Mouse (Mus musculus) liver, embryonic 11.5 days (tissue): Measurements from ENCODE around the gene Mei1. TPM values are rescaled to one million over a fixed set of nuclear protein-coding genes. Genes with fewer than 3 reads are reported as not detected.

Experiments
- ATAC-seq: fragments of 200-750 bp; cut with Nextera tagmentation; replicated peaks from 2 replicates; pipeline ENCODE4 v1.8.0; 2017; ENCODE audit warnings: moderate number of reproducible peaks, mild to moderate bottlenecking, moderate TSS enrichment, moderate library complexity; ENCODE audit not compliant: low FRiP score
- DNase-seq: peaks from one replicate; pipeline ENCODE4 v3.0.0-alpha.2; 2017; ENCODE audit warnings: low spot score
- H3K27ac ChIP-seq: fragments of 300-500 bp; sonication (generic); 2 replicates; pipeline ENCODE4 v1.5.1; 2014; ENCODE audit warnings: mild to moderate bottlenecking, low read depth, low read length, control low read depth
- H3K27me3 ChIP-seq: fragments of 300-500 bp; sonication (generic); replicated peaks from 2 replicates; pipeline ENCODE4 v1.6.1; 2014; ENCODE audit warnings: low read length, mixed read lengths; ENCODE audit not compliant: control insufficient read depth, insufficient read depth
- H3K36me3 ChIP-seq: fragments of 300-500 bp; sonication (generic); 2 replicates; pipeline ENCODE4 v1.6.1; 2014; ENCODE audit warnings: mild to moderate bottlenecking, low read length, moderate library complexity, mixed read lengths; ENCODE audit not compliant: control insufficient read depth, insufficient read depth
- H3K4me1 ChIP-seq: fragments of 300-500 bp; sonication (generic); replicated peaks from 2 replicates; pipeline ENCODE4 v1.6.1; 2014; ENCODE audit warnings: low read length, mixed read lengths; ENCODE audit not compliant: control insufficient read depth, insufficient read depth
- H3K4me2 ChIP-seq: fragments of 300-500 bp; sonication (generic); 2 replicates; pipeline ENCODE4 v1.6.1; 2014; ENCODE audit warnings: mild to moderate bottlenecking, control low read depth, moderate library complexity
- H3K4me3 ChIP-seq: fragments of 300-500 bp; sonication (generic); 2 replicates; pipeline ENCODE4 v1.5.1; 2014; ENCODE audit warnings: low read depth, low read length, control low read depth
- H3K9ac ChIP-seq: fragments of 300-500 bp; sonication (generic); 2 replicates; pipeline ENCODE4 v1.6.1; 2014; ENCODE audit warnings: low read depth, low read length, control low read depth
- H3K9me3 ChIP-seq: fragments of 300-500 bp; sonication (generic); 2 replicates; pipeline ENCODE4 v1.6.1; 2016; ENCODE audit warnings: low read length, inconsistent platforms, mixed read lengths; ENCODE audit not compliant: control insufficient read depth
- WGBS: fragments of 180-500 bp; shearing (Covaris S2); extraction: QIAGEN DNeasy Blood & Tissue Kit; methylation state at CpG from one replicate; pipeline ENCODE4 v1.1.7; 2014; 5-methylcytosine and 5-hydroxymethylcytosine counted together
- polyA plus RNA-seq: library from polyadenylated mRNA; unstranded; fragments of >200 nt; fragmentation: Nextera tagmentation; extraction: Ambion mirVana; gene quantifications from 2 replicates; pipeline ENCODE4 v1.2.1, GENCODE M21; 2014

The Mei1 gene
- polyA plus RNA-seq, 1 experiment from 2014 or later: not detected

DNA sequence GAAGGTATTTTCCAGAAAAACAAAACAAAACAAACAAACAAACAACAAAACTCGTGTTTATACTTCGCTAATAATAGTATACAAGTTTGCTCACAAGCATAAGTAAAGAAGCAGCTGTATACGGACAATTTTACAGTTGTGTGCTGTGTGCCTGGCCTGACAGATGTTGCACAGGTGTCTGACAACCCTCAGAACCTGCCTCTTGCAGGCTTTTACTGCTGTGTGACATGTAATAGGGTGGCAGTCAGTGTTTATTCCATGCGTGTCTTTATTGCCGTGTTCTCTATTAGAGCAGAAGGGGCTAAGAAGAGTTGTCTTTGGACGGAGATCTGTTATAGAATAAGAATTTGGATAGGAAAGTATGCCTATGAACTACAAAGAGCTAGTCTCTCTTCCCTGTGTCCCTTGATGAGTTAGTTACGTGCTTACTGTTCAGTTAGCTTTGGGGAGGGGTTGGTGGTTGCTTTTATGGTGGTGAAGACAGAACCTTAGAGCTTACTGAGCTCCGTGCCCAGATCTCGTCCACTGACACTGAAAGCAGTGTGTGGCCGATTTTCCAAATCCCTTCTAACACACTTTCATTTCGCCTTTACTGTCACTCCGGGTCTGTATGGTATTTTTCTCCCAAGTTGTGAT, 92.3 kb downstream of the Mei1 start:
- Histone ChIP-seq H3K4me3 (no peak overlapping the region), H3K36me3 (no peaks in the 10 kb centered on the region), H3K27me3 (no peaks in the 10 kb centered on the region), H3K4me2 (no peak overlapping the region), H3K9me3 (no peaks in the 10 kb centered on the region), H3K27ac (0 out of 2 replicates have a peak overlapping the region, but pooled peaks have one; percentile 30), H3K4me1 (peaks cover 73% of the 10 kb centered on the region), H3K9ac (no peak overlapping the region)
- ATAC-seq (no peak), DNase-seq (no peak)
- 88% methylated on average over 12 of the region's 12 CpGs for WGBS

DNA sequence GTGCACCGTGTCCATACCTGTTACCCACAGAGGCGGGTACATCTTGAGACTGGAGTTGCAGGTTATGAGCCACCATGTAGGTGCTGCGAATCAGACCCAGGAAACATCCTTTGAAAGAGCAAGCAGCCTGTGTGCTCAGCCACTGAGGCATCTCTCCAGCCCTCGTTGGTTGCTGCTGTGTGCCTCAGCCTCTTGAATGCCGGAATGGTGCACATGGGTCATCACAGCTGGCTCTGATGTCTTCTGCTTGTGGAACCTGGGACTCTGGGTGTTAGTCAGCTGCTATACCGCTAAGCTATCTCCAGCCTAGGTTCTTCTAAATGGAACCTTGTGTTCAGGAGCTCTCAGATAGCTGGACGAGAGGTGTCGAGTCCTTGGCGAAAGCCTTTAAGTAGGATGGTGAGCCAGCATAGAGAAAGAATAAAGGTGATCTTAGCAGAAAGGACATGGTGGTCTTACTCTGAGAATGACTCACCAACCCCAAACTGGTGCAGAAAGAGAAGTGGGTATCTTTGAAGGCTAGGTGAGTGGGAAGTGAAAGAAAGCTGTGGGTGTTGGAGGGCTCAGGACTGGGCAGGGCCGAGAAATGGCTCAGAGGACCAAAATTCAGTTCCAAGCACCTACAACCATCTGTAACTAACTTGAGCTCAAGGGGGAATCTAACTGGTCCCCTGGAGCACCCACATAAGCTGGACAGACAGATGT, 93.7 kb downstream of the Mei1 start:
- Histone ChIP-seq H3K27ac (peak overlapping the region; percentile 94), H3K27me3 (no peaks in the 10 kb centered on the region), H3K9me3 (no peaks in the 10 kb centered on the region), H3K4me3 (no peak overlapping the region), H3K9ac (peak overlapping the region; percentile 18), H3K4me1 (peaks cover 75% of the 10 kb centered on the region), H3K4me2 (peak overlapping the region; percentile 44), H3K36me3 (no peaks in the 10 kb centered on the region)
- DNase-seq: no peak
- no peak for ATAC-seq
- WGBS: 82% methylated on average over 10 of the region's 10 CpGs

DNA sequence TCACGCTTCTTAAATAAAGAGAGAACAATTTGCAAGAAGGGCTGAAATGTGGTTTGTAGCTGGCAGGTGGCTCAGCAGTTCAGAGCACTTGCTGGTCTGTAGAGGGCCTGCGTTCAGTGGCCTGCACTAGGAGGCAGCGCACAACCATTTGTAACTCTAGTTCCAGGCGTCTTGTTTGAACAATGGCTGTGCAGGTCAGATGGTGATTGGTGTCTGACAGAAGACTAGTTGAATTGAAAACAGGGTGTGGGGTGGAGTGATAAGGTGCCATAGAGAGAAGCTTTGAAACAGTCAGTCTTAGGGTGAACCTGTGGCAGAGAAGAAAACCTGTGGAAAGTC, 94.2 kb downstream of the Mei1 start:
- Histone ChIP-seq H3K36me3 (no peaks in the 10 kb centered on the region), H3K27ac (peak overlapping the region; percentile 94), H3K9me3 (no peaks in the 10 kb centered on the region), H3K27me3 (no peaks in the 10 kb centered on the region), H3K4me3 (no peak overlapping the region), H3K4me1 (peaks cover 70% of the 10 kb centered on the region), H3K9ac (peak overlapping the region; percentile 18), H3K4me2 (peak overlapping the region; percentile 44)
- peak; percentile 77 for ATAC-seq
- DNase-seq: no peak
- 37% methylated on average over 4 of the region's 4 CpGs for WGBS

DNA sequence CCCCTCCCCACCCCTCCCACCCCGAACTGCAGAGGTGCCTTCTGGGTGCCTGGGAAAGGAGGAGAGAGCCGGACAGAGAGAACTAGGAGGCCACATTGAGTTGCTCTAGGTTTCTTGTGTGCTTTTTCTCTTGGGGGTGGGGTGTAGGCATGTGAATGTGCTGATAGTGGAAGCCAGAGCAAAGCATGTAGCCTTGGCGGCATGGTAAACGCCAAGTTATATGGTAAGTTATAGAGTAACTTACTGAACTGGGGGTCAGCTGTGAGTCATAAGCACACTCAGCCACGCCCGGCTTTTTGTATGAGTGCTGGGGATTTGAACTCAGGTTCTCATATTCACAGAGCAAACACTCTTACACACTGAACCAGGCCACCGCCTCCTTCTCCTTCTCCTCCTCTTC, 94.7 kb downstream of the Mei1 start:
- H3K9me3 ChIP-seq: no peaks in the 10 kb centered on the region
- peaks cover 69% of the 10 kb centered on the region for H3K4me1 ChIP-seq
- no peak overlapping the region for H3K4me3 ChIP-seq
- peak overlapping the region; percentile 18 for H3K9ac ChIP-seq
- peak overlapping the region; percentile 94 for H3K27ac ChIP-seq
- DNase-seq (no peak), ATAC-seq (peak; percentile 80)
- 35% methylated on average over 7 of the region's 7 CpGs for WGBS
- H3K4me2 ChIP-seq: peak overlapping the region; percentile 44
- no peaks in the 10 kb centered on the region for H3K27me3 ChIP-seq
- no peaks in the 10 kb centered on the region for H3K36me3 ChIP-seq

DNA sequence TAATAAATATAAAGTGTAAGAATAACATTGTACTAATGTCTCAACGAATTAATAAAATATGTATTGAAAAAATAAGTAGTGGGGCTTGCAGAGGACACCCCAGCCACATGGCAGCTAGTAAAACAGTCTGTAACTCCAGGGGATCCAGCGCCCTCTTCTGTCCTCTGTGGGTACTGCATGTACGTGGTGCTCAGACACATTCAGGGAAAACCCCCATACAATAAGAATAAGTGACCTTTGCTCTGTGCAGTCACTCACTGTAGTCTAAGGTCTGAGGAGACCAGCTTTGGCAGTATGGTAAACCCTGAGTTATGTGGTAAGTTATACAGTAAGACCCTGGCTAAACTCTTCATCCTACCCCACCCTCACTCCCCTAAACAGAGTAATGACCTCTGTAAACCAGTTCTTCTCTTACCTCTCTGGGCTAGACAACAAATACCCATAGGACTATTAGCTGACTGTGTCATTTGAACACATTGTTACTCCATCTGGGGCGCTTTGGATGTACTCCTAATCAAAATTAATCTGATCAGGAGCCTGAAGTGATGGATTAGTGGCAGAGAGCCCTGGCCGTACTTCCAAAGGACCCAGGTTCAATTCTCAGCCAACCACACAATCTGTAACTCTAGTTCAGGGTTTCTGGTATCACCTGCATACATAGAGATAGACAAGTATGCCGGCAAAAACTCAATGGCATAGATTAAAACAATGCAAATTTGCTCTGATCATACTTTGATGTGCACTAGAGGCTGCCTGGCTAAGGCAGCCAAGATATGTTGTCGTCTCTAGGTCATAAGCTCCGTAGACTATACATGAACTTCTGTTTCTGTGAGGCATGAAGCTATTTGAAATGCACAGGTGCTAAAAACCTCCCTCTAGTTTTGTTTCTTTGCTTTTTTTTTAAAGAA, 95.8 kb downstream of the Mei1 start:
- H3K27me3 ChIP-seq: no peaks in the 10 kb centered on the region
- 51% methylated on average over 8 of the region's 8 CpGs for WGBS
- no peak overlapping the region; the same call in 1 of the 2 replicates for H3K4me2 ChIP-seq
- ATAC-seq (peak; percentile 42), DNase-seq (peak; percentile 77)
- H3K4me1 ChIP-seq: peaks cover 63% of the 10 kb centered on the region
- H3K9me3 ChIP-seq: no peaks in the 10 kb centered on the region
- no peaks in the 10 kb centered on the region for H3K36me3 ChIP-seq
- H3K4me3 ChIP-seq: no peak overlapping the region
- H3K9ac ChIP-seq: 0 out of 2 replicates have a peak overlapping the region, but pooled peaks have one; percentile 1
- peak overlapping the region; percentile 13; the same call in 1 of the 2 replicates for H3K27ac ChIP-seq

DNA sequence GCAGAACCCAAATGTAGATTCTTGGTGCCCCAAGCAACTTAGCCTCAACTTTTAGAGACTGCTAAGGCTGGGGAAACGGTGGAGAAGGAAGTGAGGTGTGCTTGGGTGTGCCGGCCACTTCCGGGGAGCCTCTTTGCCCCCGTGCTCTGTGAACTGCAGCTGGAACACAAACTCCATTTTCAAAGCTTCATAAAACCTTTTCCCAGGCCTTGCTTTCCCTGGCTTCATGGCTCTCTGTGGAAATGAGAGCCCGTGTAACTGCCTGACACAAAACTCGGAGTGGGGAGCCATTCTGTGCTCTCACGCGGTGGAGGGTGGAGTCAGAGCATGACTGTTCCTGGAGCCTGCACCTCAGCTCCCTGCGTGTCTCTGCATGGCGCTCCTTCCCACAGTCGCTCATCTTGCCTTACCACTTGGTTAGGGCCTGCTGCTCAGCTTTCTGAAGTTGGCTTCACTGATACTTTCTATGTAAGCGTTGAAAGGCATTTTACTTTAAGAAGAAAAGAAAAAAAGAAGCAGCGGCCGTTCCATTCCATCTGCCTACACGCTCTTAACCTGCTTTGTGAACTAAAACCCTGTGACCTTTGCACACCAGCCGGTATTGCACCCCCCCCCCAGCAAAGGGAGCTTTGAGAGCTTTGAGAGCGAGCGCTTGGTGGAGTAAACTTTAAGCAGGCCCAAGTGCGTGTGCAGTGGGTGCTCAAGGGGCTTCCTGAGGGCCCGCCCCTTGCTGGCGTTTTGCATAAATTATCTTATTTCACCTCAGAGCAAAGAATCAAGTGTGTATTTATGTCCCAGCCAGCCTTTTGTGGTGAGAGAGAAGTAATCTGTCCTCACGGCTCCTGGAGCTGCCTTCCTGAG, 96.7 kb downstream of the Mei1 start:
- ATAC-seq: no peak
- DNase-seq: no peak
- Histone ChIP-seq H3K27ac (peak overlapping the region; percentile 16; the same call in 1 of the 2 replicates), H3K36me3 (peaks cover 4% of the 10 kb centered on the region), H3K4me3 (no peak overlapping the region), H3K4me1 (peaks cover 54% of the 10 kb centered on the region), H3K4me2 (peak overlapping the region; percentile 26; the same call in 1 of the 2 replicates), H3K27me3 (no peaks in the 10 kb centered on the region), H3K9ac (0 out of 2 replicates have a peak overlapping the region, but pooled peaks have one; percentile 1), H3K9me3 (no peaks in the 10 kb centered on the region)
- WGBS: 66% methylated on average over 22 of the region's 22 CpGs

DNA sequence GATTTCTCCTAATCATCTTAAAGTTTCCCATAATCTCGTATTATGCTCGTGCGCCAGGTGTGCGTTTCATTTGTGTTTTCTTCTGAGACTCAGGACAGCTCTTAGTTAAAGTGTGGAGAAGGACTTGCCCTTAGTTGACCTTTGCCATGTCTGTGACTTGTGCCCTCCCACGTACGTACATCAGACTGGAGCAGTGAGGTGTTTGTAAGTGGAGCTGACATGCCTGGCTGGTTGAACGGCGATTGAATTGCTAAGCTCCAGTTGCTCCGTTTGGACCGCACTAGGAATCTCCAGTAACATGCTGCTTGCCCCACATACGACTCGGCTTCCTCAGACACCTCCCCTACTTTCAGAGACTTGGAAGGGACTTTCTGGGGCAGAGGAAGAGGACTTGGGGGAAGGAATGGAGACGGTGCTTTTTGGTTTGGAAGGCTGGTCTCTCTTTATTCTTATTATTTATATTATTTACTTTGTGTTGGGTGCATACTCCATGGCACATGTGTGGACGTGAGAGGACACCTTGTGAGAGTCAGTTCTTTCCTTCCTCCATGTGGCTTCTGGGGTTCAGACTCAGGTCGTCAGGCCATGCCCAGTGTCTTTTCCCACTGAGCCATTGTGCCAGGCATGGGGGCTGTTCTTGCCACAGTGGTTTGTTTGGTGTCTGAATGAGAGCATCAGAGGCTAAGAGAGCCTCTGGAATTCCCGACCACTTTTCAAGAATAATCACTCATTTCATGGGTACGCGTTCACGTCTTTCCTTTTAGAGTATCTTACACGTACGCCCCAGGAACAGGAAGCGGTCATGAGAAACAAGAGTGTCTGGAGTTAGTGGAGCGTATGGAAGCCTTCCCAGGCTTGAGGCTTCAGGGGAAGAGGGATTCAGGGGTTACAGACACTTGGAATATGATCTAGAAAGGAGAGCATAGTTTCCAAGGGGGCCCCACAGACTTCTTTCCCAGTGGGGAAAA, 97.7 kb downstream of the Mei1 start:
- H3K4me1 ChIP-seq: peaks cover 47% of the 10 kb centered on the region
- H3K9me3 ChIP-seq: no peaks in the 10 kb centered on the region
- no peak overlapping the region for H3K9ac ChIP-seq
- no peaks in the 10 kb centered on the region for H3K27me3 ChIP-seq
- DNase-seq: no peak
- no peak for ATAC-seq
- peak overlapping the region; percentile 16; the same call in 1 of the 2 replicates for H3K27ac ChIP-seq
- H3K4me3 ChIP-seq: no peak overlapping the region
- H3K36me3 ChIP-seq: peaks cover 7% of the 10 kb centered on the region
- H3K4me2 ChIP-seq: no peak overlapping the region
- WGBS: 77% methylated on average over 23 of the region's 23 CpGs
